Mouse (Mus musculus) kidney, adult 11 months (tissue): Measurements from ENCODE around the gene Tpst1.
"Not testable (repeated sequence)": the region's sequence is repeated elsewhere in the genome, so short reads cannot be mapped to it uniquely, and the experiment has no call there.

ENCODE experiments used
- DNase-seq: peaks from one replicate; pipeline ENCODE4 v3.0.0; 2022

Gene Tpst1

DNA sequence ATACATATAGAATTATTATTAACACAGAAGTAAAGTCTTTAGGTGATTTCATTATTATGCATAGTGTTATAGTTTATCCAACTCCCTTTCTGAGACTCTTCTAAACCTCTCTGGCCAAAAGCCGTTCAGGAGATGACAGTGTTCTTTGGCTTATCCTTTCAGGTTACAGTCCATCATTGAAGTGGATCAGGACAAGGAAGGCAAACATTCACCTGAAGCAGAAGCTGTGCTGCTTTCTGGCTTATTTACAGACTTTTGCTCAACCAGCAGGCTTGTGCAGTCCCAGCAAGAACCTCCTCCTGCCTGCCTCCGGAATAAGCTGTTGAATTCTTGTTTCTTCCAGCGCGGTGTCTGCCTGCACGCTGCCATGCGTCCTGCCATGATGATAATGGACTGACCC lies at the start of gene Tpst1:
Gene Tpst1, plus strand, starts transcription at position 301 of the 400 bp plus-strand sequence.
- no peak for DNase-seq

DNA sequence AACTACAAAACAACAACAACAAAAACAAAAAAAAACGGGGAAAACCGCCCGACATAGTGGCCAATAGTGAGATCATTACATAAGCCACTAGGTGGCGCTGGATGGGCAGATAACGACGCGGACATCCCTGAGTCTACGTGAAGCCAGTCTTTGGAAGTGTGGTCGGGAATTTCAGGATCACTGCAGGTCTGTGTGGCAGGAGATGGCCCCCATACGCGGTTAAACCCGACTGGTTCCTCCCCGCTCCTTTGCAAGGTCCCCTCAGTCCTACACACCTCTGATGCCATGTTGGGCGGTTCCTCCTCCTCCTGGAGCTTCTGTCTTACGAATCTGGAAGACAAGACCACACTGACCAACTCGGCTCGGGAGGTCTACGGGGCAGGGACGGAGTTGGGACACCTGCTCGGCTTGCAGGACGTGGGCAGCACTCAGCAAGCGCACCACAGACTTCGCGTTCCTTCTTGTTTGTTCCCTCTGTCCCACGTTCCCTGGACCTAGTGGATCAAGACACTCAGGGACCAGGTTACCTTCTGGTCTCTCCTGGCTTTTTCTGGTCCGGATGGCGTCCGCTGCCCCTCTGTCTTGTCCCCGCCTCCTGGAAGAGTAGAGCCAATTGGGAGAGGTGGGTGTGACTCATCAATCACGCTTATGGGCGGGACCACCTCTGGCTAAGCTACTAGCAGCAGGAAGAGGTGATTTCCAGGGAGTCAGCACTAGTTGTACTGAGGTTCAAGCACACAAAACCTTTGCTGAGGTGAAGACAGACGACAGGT lies 49.2 kb upstream of the Tpst1 start:
- peak; percentile 96 for DNase-seq

- peak; percentile 87 for DNase-seq
These were observed 46.0 kb upstream of the Tpst1 start for GRCm38 (mm10) chr5:130027134-130027533.

- DNase-seq: no peak
These were observed 45.4 kb upstream of the Tpst1 start for GRCm38 (mm10) chr5:130027696-130028095.

DNA sequence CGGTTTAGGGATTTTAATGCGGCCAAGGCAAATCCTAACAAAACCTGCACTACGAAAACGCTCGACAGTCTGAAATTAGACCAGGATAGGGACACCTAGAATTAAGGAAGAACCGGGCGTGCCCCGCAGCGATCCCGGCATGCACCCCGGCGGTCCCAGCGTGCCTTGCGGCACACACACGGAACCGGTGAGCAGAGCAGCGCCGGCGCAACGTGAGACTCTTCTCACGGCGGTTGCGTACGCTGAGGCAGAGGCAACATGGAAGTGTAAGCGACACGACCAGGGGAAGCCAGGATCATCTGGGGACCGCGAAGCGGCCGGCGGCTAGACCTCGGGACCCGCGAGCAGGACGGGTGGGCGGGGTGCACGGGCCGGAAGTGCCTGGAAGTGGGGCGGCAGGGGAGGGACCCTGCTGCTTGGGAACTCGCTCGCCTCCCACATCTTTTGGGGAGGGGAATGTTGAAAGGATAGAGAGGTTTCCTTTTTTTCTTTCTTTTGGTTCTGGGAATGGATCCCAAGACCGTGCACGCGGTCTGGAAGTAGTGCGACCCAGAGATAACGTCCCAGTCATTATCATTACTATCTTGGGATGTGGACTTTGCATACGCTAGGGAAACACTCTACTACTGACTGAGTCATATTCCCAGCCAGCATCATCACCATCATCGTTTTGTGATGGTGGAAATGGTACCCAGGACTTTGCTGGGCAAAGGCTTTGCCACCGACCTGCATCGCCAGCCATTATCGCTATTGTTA lies 43.8 kb upstream of the Tpst1 start, which contains the start of the genes Asl and Crcp:
Gene Asl, minus strand, starts transcription at position 106 of the 756 bp plus-strand sequence.
Gene Crcp, plus strand, starts transcription at position 149 of the 756 bp plus-strand sequence.
- DNase-seq: peak; percentile 80

GRCm38 (mm10) chr5:130031410-130032390 lies 41.4 kb upstream of the Tpst1 start:
- DNase-seq: no peak

GRCm38 (mm10) chr5:130033869-130034268 lies 39.3 kb upstream of the Tpst1 start:
- DNase-seq: no peak

- DNase-seq: not testable (repeated sequence)
These were observed 36.8 kb upstream of the Tpst1 start for GRCm38 (mm10) chr5:130036300-130036699.

GRCm38 (mm10) chr5:130037752-130038455 lies 35.2 kb upstream of the Tpst1 start:
- DNase-seq: peak; percentile 67

- no peak for DNase-seq
These were observed 32.3 kb upstream of the Tpst1 start for GRCm38 (mm10) chr5:130040797-130041196.

DNA sequence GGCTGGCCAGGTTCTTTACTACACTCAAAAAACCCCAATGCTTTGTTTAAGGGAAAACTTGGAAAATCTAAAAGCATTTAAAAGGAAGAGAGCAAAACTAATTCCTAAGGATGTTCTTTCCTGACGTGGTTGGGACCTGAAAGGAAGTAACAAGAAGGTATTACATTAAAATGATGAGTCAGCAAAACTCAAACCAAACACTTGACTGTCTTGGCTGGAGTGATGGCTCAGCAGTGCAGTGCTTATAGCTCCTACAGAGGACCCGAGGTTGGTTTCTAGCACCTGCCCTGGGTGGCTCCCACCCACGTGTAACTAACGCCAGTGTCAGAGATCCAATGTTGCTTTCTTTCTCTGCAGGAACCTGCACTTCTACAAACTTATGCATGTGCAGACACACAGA lies 31.9 kb upstream of the Tpst1 start:
- DNase-seq: no peak

DNA sequence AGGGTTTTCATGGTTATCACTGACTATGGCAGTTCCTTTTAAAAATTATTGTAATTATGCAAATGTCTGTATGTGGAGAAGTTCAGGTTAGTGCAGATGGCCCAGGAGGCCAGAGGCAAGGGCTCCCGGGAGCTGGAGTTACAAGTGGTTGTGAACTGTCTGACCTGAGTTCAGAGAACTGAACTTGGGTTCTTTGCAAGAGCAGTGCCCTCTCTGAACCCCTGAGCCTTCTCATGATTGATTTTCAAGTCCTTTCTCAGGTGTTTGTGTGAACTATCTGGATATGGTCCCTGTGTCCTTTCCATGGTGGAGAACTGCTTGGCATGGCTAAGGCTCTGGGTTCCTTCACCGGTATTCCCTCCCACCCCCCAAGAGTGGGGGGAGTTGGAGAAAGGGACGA lies 29.4 kb upstream of the Tpst1 start:
- DNase-seq: peak; percentile 14

DNA sequence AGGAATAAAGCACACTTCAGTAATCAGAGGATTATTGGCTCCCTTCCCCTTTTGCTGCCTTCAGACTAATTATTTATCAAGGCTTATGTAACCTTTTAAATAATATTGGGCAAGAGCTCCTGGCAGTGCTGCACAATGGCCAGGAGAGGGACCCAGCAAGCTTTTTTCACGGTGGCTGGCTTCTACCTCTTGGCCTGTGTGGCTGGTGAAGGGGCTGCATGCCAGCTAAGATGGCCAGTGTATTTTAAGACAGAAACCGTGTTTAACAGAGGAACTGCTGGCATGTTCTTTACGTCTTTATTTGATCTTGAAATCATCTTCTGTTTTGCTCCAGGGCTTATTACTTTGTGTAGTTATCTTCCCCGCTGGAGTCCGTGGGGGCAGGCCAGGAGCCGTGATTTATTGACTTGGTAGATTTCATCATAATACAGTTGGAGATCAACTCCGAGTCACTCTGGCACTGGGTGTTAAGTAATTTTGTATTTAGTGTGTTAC lies 28.9 kb upstream of the Tpst1 start:
- peak; percentile 78 for DNase-seq

DNA sequence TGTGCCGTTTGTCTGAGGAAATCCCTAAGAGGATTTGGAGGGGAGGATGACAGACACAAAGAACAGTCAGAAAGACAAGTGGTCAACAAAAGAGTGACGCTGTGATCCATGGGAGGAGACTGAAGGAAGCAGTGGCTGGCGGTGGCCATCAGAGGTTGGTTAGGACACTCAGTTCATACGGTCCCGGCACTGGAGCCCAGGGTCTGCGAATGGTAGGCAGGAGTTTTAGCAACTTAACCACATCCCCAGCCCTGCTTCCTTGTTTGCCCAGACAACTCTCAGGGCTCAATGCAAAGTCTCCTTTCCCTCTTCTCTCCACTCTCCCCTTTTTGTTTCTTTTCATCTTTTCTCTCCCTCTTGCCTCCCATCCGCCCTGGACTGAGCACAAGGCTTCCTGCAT lies 27.0 kb upstream of the Tpst1 start:
- DNase-seq: no peak

DNA sequence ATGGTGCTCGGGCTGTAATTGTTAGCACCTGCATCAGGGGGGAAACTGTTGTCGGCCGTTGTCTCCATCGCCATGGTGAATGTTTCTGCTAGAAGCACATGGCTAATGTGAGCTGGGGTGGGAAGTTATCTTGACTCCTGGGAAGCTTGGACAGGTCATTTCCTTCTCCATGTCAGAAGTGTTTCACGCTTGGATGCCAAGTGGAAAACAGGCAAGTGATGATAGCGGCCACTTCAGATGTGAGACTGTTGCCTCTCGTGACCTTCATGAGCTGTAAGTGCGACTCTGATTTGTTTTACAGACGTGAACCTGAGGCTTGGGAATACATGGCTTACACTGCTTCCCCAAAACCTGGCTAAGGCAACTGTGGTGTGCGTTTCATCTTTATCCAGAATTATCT lies 26.5 kb upstream of the Tpst1 start:
- DNase-seq: no peak

DNA sequence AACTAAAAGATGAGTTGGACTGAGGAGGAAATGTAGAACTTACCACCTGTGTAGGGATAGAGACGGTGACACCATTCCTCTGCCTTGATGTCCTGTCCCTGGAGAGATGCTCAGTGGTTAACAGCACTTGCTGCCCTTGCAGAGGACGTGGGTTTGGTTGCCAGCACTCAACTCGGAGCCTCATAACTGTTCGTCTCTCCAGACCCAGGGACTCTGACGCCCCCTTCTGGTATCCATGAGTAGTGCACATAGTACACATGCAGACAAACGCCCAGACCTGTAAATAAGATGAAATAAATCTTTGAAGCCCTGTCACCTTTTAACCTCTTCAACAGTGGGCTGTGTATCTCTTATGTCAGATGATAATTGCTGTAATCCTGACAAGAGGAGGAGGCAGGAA lies 26.1 kb upstream of the Tpst1 start:
- DNase-seq: no peak

- DNase-seq: no peak
These were observed 24.2 kb upstream of the Tpst1 start for GRCm38 (mm10) chr5:130048786-130049520.

GRCm38 (mm10) chr5:130050416-130050815 lies 22.7 kb upstream of the Tpst1 start:
- DNase-seq: no peak

DNA sequence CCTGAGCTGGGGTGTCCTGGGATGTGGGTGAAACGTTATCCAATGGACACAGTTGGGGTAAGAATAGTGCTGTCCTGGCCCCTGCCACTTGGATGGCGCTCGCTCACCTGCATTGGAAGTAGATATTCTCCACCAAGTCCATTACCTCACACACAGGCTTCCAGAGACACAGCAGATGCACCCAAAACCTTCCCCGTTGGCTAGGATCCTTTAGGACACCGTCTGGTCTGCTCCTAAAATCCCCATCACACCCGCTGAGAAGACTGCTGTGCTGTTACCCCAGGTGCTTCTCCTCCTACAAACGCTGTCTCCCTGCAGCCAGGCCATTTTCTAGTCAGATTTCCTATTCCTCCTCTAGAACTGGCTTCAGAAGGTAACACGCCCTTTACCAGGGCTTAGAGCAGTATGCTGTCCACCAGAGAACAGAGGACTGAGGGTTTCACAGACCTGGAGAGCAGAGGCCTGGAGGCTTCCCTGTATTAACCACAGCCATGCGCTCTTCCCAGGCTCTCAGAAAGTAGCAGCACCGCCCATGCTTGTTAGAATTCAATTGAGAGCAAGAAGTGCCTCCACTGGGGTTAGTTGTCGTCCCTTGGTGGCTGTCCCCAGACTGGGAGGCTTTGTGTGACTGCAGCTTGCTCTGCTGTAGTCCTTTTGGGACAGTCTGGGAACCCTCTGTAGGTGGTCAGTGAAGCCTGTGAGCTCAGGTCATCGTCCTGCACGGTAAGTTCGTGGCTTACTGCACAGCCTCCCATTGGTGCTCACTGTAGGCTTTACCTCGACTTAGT lies 21.9 kb upstream of the Tpst1 start:
- no peak for DNase-seq

GRCm38 (mm10) chr5:130052510-130052909 lies 20.6 kb upstream of the Tpst1 start:
- DNase-seq: no peak
